Mouse (Mus musculus) CH12.LX (cell line): ENCODE results near the gene Emc6.

Experiments
- BHLHE40 ChIP-seq: IDR thresholded peaks from 2 replicates; pipeline ENCODE4 v1.6.1; 2011; ENCODE audit warnings: mild to moderate bottlenecking, low read depth, low read length, improper control_type of control experiment
- CHD2 ChIP-seq: IDR thresholded peaks from 2 replicates; pipeline ENCODE4 v1.6.1; 2011; ENCODE audit warnings: low read length, improper control_type of control experiment
- CTCF ChIP-seq, 2 experiments: IDR thresholded peaks in 1 of 2; conservative IDR thresholded peaks in 1 of 2; 2 replicates each; pipeline ENCODE4 v1.5.1; 2011 to 2012; ENCODE audit warnings: low read depth in 2 of 2, low read length in 2 of 2, improper control_type of control experiment in 1 of 2, inconsistent platforms in 1 of 2, mild to moderate bottlenecking in 1 of 2, moderate library complexity in 1 of 2
- E2F4 ChIP-seq: IDR thresholded peaks from 2 replicates; pipeline ENCODE4 v1.6.1; 2011; ENCODE audit warnings: low read depth, low read length, improper control_type of control experiment; ENCODE audit not compliant: insufficient replicate concordance

DNA sequence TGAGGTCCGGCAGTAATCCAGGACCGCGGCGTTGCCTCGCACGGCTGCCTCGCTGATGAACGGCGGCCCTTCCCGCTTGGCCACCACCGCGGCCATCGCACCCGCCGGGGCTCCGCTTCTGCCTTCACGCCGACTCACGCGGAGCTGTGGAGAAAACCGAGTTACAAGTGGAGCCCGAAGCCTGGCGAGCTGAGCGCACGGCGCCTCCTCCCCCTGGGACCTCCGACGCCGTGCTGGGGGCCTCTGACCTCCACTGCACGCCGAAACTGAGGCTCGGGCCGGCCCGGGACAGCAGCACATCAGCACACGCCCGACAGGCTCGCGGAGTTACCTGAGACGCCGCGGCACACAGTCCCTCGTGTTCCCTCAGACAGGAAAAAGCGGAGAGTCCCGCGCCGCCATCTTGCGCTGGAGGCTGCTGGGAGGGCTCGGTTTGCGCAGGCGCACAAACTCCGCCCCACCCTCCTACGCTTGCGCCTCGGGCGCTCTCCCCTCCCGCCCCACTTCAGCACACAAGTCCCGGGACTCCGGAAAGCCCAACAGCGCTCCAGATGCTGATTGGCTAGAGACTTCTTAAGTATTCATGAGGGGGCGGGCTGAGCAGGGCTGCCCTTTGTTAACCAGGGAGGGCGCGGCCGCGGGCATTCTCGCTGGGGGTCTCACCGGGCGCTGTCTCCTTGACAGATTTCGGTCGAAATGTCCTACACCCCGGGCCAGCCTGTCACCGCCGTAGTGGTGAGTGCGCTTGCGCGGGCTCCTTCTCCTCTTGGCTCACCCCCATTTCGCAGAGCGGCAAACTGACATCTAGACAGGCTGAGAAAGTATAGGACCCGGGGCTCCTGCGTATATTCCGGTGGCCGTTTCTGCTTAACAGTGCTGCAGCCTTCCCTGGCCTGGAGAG is at the start of gene Emc6, which contains the start of gene Tax1bp3:
- no peak for TF ChIP-seq CTCF (conservative IDR thresholded peaks at IDR 0.05 in 1 of 2, IDR thresholded peaks at IDR 0.05 in 1 of 2; ENCODE audit: low read depth in 2 of 2, low read length in 2 of 2)
- TF ChIP-seq CHD2: peak; percentile 33; the same call in 1 of the 2 replicates
- TF ChIP-seq BHLHE40: peak; percentile 43; the same call in 1 of the 2 replicates
- TF ChIP-seq E2F4: no peak
